Comparison of ENCODE assay signal across 15 mouse cellular contexts in the genomic region with DNA sequence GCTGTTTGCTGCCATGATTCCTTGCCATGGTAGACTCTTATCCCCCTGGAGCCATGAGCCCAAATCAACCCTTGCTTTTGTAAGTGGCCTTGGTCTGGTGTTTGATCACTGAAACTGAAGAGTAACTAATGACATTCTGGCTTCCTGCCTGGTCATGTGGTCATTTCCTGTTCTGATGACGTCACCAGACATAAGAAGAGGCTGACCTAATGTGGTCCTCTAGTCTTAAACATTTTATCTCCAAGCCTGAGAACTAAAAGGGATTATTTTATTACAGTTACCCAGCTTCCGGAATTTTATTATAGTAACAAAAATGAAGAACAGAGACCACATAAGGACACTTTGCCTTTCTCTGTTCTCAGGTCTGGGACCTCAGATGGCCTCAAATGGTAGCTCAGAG.
"Had no signal": no experiment of that assay in that cellular context is flagged by ENCODE, and none has a peak within 500 bp of the region (broad histone marks: within the 10 kb centered on the region; RNA-seq: fewer than 3 reads in every experiment).

No protein-coding gene starts in this region.

- H3K4me2 ChIP-seq: liver, embryonic 12.5 days; liver, embryonic 15.5 days; midbrain, embryonic 11.5 days had no signal

- H3K9ac ChIP-seq: liver, embryonic 12.5 days; liver, embryonic 15.5 days had no signal

- H3K27ac ChIP-seq: layer of hippocampus, adult 2 months; liver, embryonic 12.5 days; liver, embryonic 15.5 days had no signal

- H3K4me3 ChIP-seq: layer of hippocampus, adult 2 months; liver, embryonic 12.5 days; liver, embryonic 15.5 days had no signal

- H3K36me3 ChIP-seq: liver, embryonic 12.5 days; liver, embryonic 15.5 days had no signal

- DNase-seq: kidney, adult 9 months; kidney, postnatal 14 days; kidney, postnatal 4 days; layer of hippocampus, adult 9-11 months; lung, adult 2 months; lung, postnatal 14 days; lung, postnatal 4 days; midbrain, embryonic 14.5 days; thymus, adult 2 months; thymus, postnatal 14 days; thymus, postnatal 4 days had no signal

- H3K9me3 ChIP-seq: liver, embryonic 12.5 days; liver, embryonic 15.5 days had no signal
